Mouse (Mus musculus) right cerebral cortex, postnatal 10 days (tissue): Measurements from ENCODE around the gene Shd.
A peak's percentile ranks its signal among the peaks of the same experiment; 100 is the strongest.

Experiments
- DNase-seq, 2 experiments: peaks; one replicate each; pipeline ENCODE4 v3.0.0; 2021; ENCODE audit warnings: low spot score in 2 of 2

The Shd gene

GRCm38 (mm10) chr17:55958918-55959728 lies 11.1 kb upstream of the Shd start, which contains the start of gene Yju2:
Gene Yju2 (plus strand): TSS chr17:55959099.
- DNase-seq: peak; percentile 95 to 97

DNA sequence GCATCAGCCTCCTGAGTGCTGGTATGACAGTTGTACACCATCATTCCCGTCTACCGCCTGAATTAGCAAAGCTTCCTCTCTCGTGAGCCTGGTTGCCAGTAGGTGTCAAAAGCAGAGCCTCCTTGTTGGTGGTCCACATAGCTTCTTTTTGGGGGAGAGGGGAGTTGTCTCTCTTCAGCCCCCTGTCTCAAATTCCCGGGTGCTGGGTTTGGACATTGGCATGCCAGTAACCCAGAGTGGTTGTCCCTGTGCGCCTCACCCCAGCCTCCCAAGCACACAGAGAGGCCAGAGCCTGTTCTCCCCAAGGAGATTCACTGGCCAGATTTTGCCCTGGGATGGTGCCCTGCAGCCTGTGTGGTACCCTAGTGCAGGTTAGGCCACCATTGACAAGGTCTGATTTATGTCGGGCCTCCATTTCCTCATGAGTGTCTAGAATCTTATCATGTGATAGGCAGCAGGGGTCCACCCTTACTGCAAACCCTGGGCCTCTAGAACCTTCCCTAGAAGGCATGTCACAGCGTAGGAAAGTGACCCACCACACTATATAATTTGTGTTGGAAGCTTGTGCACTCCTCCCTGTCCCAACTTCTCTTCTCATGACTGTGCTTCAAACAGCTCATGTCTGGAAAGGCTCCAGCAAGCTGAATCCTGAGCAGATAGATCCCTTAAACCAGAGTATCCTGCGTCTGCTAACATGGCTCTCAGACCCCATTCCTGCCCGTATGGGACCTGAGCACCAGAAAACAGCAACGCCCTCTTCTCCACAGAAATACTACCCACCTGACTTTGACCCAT lies 10.1 kb upstream of the Shd start:
- DNase-seq: peak in 1 of 2 experiments; percentile 47

DNA sequence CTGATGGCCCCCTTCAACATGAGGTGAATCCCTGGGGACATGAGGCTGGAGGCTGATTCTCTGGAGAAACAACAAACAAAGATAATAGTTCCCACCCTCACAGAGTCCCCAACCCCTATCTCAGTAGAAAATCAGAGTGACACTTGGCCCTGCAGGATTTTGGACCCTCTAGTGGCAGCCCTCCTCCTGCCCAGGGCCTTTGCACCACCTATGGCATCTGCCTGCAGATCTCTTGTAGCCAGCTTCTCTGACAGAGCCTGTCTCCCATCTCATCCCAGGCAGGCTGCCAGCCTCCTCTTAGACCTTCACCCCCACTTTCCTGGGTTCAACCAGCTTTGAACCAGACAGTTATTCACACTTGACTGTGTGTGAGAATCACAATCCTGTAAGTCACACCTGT lies 9.5 kb upstream of the Shd start:
- peak in 1 of 2 experiments; percentile 39 for DNase-seq

DNA sequence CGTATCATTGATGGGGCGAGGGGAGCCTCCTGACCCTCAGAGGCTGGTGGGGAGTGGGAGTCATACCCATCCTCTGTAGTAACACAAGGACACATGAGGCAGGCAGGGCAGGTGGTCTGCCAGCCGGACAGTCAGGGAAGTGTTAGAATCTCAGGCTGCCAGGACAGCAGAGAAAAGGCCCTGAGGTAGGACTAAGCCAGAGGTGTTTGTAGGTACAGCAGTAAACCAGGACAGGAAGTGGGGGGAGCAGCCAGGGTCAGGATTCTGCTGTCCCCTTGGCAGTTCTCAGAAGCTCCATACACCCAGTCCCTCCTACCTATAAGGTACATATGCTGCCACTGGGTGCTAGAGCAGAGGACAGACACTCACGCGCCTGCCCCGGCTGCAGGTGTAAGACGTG lies 8.6 kb upstream of the Shd start:
- DNase-seq: peak in 1 of 2 experiments; percentile 35

GRCm38 (mm10) chr17:55963171-55963570 lies 7.1 kb upstream of the Shd start:
- DNase-seq: peak in 1 of 2 experiments; percentile 26

DNA sequence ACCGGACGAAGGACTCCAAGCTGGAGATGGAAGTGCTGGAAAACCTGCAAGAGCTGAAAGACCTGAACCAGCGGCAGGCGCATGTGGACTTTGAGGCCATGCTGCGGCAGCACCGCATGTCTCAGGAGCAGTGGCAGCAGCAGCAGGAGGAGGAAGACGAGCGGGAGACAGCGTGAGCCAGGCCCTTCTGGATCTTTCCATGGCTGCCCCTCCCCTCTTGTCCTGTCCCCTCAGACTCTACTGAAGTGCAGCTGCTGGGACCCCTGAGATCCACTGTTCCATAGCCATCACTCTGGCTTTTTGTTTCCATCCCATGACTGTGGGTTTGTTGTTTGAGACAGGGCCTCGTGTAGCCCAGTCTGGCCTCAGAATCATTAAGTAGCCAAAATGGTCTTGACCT lies 5.8 kb upstream of the Shd start:
- DNase-seq: peak in 1 of 2 experiments; percentile 22

GRCm38 (mm10) chr17:55964996-55965395 lies 5.3 kb upstream of the Shd start:
- peak in 1 of 2 experiments; percentile 31 for DNase-seq

DNA sequence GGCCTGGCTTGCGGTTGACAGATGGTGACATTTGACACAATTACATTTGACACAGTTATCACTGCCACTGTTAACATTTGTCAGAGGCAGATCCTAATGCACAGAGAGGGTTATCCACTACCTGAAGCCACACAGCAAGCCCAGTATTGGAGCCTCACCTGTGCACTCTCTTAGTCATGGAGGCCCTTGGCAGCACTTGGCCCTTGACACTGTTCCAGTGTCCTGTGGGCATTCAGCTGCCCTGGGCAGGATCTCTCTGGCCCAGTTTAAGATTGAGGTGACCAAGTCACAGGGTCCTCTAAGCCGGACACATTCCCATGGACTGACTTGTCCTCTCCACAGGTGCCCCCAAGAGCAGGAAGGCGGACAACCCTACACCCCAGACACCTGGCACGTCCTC lies 3.1 kb upstream of the Shd start:
- DNase-seq: peak in 1 of 2 experiments; percentile 33

- DNase-seq: no peak
Observed at GRCm38 (mm10) chr17:55968210-55968609, 2.1 kb upstream of the Shd start.

GRCm38 (mm10) chr17:55969560-55969959 lies 707 bp upstream of the Shd start:
- DNase-seq: peak; percentile 75 to 80

- DNase-seq: no peak
Observed at GRCm38 (mm10) chr17:55971453-55971852, 1.2 kb downstream of the Shd start.

DNA sequence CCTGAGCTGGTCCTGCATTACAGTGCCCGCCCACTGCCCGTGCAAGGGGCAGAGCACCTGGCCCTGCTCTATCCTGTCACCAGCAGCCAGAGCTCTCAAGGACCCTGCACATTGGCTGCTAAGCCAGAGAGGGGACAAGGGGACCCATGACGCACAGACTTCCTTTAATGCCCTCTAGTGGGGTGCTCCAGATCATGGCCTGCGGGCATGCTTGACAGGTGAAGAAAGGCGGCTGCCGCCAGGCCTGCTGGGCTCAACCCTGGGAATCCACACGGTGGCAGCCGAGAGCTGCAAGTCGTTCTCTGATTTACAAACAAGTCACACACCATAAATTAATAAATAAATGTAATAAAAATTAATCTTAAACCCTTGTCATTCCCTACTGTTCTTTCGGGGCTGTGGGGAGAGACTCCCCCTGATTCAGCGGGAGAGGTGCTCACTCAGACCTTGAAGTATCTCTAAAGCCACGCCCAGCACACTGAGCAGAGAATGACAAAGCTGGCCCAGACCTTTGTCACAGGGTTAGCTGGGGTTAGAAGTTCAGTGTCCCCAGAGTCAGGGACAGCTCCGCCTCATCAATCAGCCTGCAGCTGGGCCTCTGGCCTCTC lies 6.1 kb downstream of the Shd start:
- DNase-seq: peak; percentile 77 to 86

GRCm38 (mm10) chr17:55977301-55977700 lies 7.0 kb downstream of the Shd start:
- DNase-seq: no peak

- peak; percentile 92 to 93 for DNase-seq
Observed at GRCm38 (mm10) chr17:55986030-55986961, 16.0 kb downstream of the Shd start, which contains the start of gene Fsd1. Gene Fsd1 (plus strand): TSS chr17:55986509.

GRCm38 (mm10) chr17:55990278-55990898 lies 20.1 kb downstream of the Shd start:
- DNase-seq: no peak

- DNase-seq: no peak
Observed at GRCm38 (mm10) chr17:55996007-55996406, 25.7 kb downstream of the Shd start.

DNA sequence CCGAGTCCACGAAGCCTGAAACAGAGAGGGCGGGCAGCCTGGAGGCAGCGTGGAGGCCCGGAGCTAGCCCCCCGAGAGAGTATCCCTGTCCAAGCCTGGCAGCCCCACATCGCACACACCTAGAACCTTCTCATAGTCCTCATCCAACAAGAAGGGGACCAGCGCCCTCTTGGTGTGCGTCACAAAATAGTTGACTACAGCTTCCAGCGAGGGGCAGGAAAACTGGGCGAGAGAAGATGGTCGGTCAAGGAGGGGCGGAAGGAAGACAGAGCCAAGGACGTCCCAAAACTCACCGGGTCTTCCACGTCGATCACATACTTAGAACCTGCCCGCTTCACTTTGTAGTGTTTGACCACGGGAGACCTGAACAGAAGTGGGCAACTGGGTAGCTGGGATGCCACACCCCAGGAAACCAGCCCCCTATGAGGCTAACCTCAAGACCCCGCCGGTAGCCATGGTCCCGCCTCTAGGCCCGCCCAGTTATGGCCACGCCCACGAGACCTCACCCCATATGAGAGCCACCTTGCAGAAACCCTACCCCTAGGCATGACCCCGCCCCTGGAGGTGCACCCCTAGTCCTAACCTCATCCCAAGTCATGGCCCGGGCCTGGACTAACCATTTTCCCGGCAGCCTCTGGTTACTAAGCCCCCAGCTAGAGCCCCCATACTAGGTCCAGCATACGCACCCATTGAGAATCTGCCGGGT lies 29.7 kb downstream of the Shd start:
- DNase-seq: no peak

- DNase-seq: no peak
Observed at GRCm38 (mm10) chr17:56003000-56003399, 32.7 kb downstream of the Shd start.

- DNase-seq: no peak
Observed at GRCm38 (mm10) chr17:56005415-56006061, 35.3 kb downstream of the Shd start, which contains the start of the genes Stap2 and Mpnd. Gene Stap2 (minus strand): TSS chr17:56005584. Gene Mpnd (plus strand): TSS chr17:56005711.
